Mouse (Mus musculus) stomach, postnatal 0 days (tissue): ENCODE data around the gene Itga2.

ENCODE experiments used
- CTCF ChIP-seq: IDR thresholded peaks from 2 replicates; pipeline ENCODE4 v1.5.1; 2016; ENCODE audit warnings: antibody characterized with exemption, low read depth, mild to moderate bottlenecking, moderate library complexity
- EP300 ChIP-seq: optimal IDR thresholded peaks from 2 replicates; pipeline ENCODE3; 2016; ENCODE audit warnings: antibody characterized with exemption

GRCm38 (mm10) chr13:114915767-114916166, 16.1 kb downstream of the Itga2 start:
- no peak for TF ChIP-seq CTCF
- TF ChIP-seq EP300 = no peak
